Mouse (Mus musculus) heart, postnatal 4 days (tissue): Measurements from ENCODE around the gene Mrps34. TPM values are rescaled to one million over a fixed set of nuclear protein-coding genes. Genes with fewer than 3 reads are reported as not detected.

Experiments used
- DNase-seq: peaks from one replicate; pipeline ENCODE4 v3.0.0; 2021
- total RNA-seq, 2 experiments: library from RNA; stranded (reverse); gene quantifications; 2 replicates each; pipeline ENCODE4 v1.2.3; 2021

The Mrps34 gene
- 10 to 100 TPM; 93.6 to 97.0 TPM for total RNA-seq

GRCm38 (mm10) chr17:24894995-24895547 is at the start of gene Mrps34, which contains the start of gene Eme2:
Gene Mrps34 (plus strand): TSS chr17:24895116.
Gene Eme2 (minus strand): TSS chr17:24895087.
- DNase-seq: peak; percentile 86

- no peak for DNase-seq
Measured at GRCm38 (mm10) chr17:24847386-24847785, 47.5 kb upstream of the Mrps34 start.

GRCm38 (mm10) chr17:24848600-24849031 is 46.3 kb upstream of the Mrps34 start:
- no peak for DNase-seq

- no peak for DNase-seq
Measured at GRCm38 (mm10) chr17:24849733-24850064, 45.2 kb upstream of the Mrps34 start.

GRCm38 (mm10) chr17:24850065-24850772 is 44.7 kb upstream of the Mrps34 start, which contains the start of gene Fahd1:
Gene Fahd1 (minus strand): TSS chr17:24850364.
- peak; percentile 95 for DNase-seq

- no peak for DNase-seq
Measured at GRCm38 (mm10) chr17:24850773-24851127, 44.2 kb upstream of the Mrps34 start.

GRCm38 (mm10) chr17:24851381-24852125 is 43.4 kb upstream of the Mrps34 start:
- no peak for DNase-seq

GRCm38 (mm10) chr17:24855838-24856464 is 39.0 kb upstream of the Mrps34 start:
- no peak for DNase-seq

GRCm38 (mm10) chr17:24856589-24856988 is 38.3 kb upstream of the Mrps34 start:
- DNase-seq: no peak

- no peak for DNase-seq
Measured at GRCm38 (mm10) chr17:24857831-24858470, 37.0 kb upstream of the Mrps34 start.

GRCm38 (mm10) chr17:24858967-24859366 is 35.9 kb upstream of the Mrps34 start:
- DNase-seq: peak; percentile 42

- no peak for DNase-seq
Measured at GRCm38 (mm10) chr17:24860076-24860475, 34.8 kb upstream of the Mrps34 start.

- no peak for DNase-seq
Measured at GRCm38 (mm10) chr17:24861785-24862184, 33.1 kb upstream of the Mrps34 start.

GRCm38 (mm10) chr17:24865776-24866175 is 29.1 kb upstream of the Mrps34 start, which contains the start of gene Igfals:
Gene Igfals (plus strand): TSS chr17:24865997.
- DNase-seq: no peak

GRCm38 (mm10) chr17:24867914-24868313 is 27.0 kb upstream of the Mrps34 start:
- no peak for DNase-seq

GRCm38 (mm10) chr17:24873695-24874404 is 21.1 kb upstream of the Mrps34 start:
- DNase-seq: no peak

GRCm38 (mm10) chr17:24874405-24874745 is 20.5 kb upstream of the Mrps34 start:
- DNase-seq: no peak

- no peak for DNase-seq
Measured at GRCm38 (mm10) chr17:24874989-24875388, 19.9 kb upstream of the Mrps34 start.

GRCm38 (mm10) chr17:24877336-24878116 is 17.4 kb upstream of the Mrps34 start:
- DNase-seq: no peak

- DNase-seq: peak; percentile 75
Measured at GRCm38 (mm10) chr17:24878117-24878397, 16.9 kb upstream of the Mrps34 start.

- DNase-seq: no peak
Measured at GRCm38 (mm10) chr17:24878531-24878930, 16.4 kb upstream of the Mrps34 start.
